Mouse (Mus musculus) liver, embryonic 14.5 days (tissue): ENCODE results near the gene Ntn4. TPM values are rescaled to one million over a fixed set of nuclear protein-coding genes. Genes with fewer than 3 reads are reported as not detected.

ENCODE experiments used
- ATAC-seq: fragments of 200-750 bp; cut with Nextera tagmentation; 2 replicates; pipeline ENCODE4 v1.8.0; 2017; ENCODE audit warnings: moderate number of reproducible peaks, mild to moderate bottlenecking, moderate library complexity; ENCODE audit not compliant: insufficient read depth
- DNase-seq, 3 experiments: peaks; one replicate each; pipeline ENCODE4 v3.0.0-alpha.2; 2012 to 2013; ENCODE audit warnings: low read depth in 3 of 3, low spot score in 3 of 3
- H3K27ac ChIP-seq: fragments of 300-500 bp; sonication (generic); 2 replicates; pipeline ENCODE4 v1.5.1; 2014; ENCODE audit warnings: moderate library complexity, mild to moderate bottlenecking, control low read depth, inconsistent platforms
- H3K27me3 ChIP-seq: fragments of 300-500 bp; sonication (generic); 2 replicates; pipeline ENCODE4 v1.6.1; 2014; ENCODE audit warnings: mild to moderate bottlenecking, low read length, moderate library complexity; ENCODE audit not compliant: control insufficient read depth, insufficient read depth
- H3K36me3 ChIP-seq: fragments of 300-500 bp; sonication (generic); replicated peaks from 2 replicates; pipeline ENCODE4 v1.6.1; 2014; ENCODE audit warnings: low read depth; ENCODE audit not compliant: control insufficient read depth, insufficient read depth
- H3K4me1 ChIP-seq, 2 experiments: fragments of 200-500 bp in 1 of 2; fragments of 300-500 bp in 1 of 2; sonication (generic) in 1 of 2; replicated peaks; 2 replicates each; pipeline ENCODE4 v1.6.1; 2012 to 2014; ENCODE audit warnings: antibody characterized with exemption in 1 of 2, inconsistent platforms in 1 of 2, low read length in 1 of 2; ENCODE audit not compliant: control insufficient read depth in 2 of 2, insufficient read depth in 2 of 2
- H3K4me2 ChIP-seq: fragments of 300-500 bp; sonication (generic); 2 replicates; pipeline ENCODE4 v1.6.1; 2014; ENCODE audit warnings: low read depth, mild to moderate bottlenecking, control low read depth, moderate library complexity
- H3K4me3 ChIP-seq, 2 experiments: fragments of 200-500 bp in 1 of 2; fragments of 300-500 bp in 1 of 2; sonication (generic) in 1 of 2; 2 replicates each; pipeline ENCODE4 v1.5.1; 2012 to 2014; ENCODE audit warnings: low read depth in 2 of 2, low read length in 2 of 2, mild to moderate bottlenecking in 2 of 2, control low read depth in 1 of 2, inconsistent platforms in 1 of 2, moderate library complexity in 1 of 2; ENCODE audit not compliant: insufficient read depth in 1 of 2
- H3K9ac ChIP-seq: fragments of 300-500 bp; sonication (generic); replicated peaks from 2 replicates; pipeline ENCODE4 v1.6.1; 2014; ENCODE audit warnings: mild to moderate bottlenecking, control low read depth, moderate library complexity
- H3K9me3 ChIP-seq: fragments of 300-500 bp; sonication (generic); 2 replicates; pipeline ENCODE4 v1.6.1; 2016; ENCODE audit warnings: low read length, mixed read lengths; ENCODE audit not compliant: control insufficient read depth
- CTCF ChIP-seq: IDR thresholded peaks from 2 replicates; pipeline ENCODE4 v1.5.1; 2016; ENCODE audit warnings: antibody characterized with exemption, low read depth, control low read depth
- EP300 ChIP-seq: IDR thresholded peaks from 2 replicates; pipeline ENCODE4 v1.6.1; 2016; ENCODE audit warnings: antibody characterized with exemption, low read depth
- WGBS: fragments of 180-500 bp; shearing (Covaris S2); extraction: QIAGEN DNeasy Blood & Tissue Kit; methylation state at CpG from one replicate; pipeline ENCODE4 v1.1.7; 2014; ENCODE audit not compliant: insufficient replicate concordance; 5-methylcytosine and 5-hydroxymethylcytosine counted together
- polyA plus RNA-seq, 2 experiments: library from polyadenylated mRNA; depleted of rRNA in 1 of 2; stranded (reverse) in 1 of 2; unstranded in 1 of 2; fragments of >200 nt; fragmentation: Nextera tagmentation in 1 of 2; extraction: Ambion mirVana in 1 of 2; gene quantifications; 2 replicates each; pipeline versions ENCODE4 v1.2.1 to v1.2.3; 2012 to 2014

Gene Ntn4
- polyA plus RNA-seq, 2 experiments: 0.11 to 0.52 TPM

- DNase-seq: no peak
- ATAC-seq: no peak
- no peak for TF ChIP-seq CTCF
- no peak for TF ChIP-seq EP300
- H3K27ac ChIP-seq: no peak overlapping the region
- H3K9me3 ChIP-seq: no peaks in the 10 kb centered on the region
- H3K4me3 ChIP-seq: no peak overlapping the region
- H3K27me3 ChIP-seq: no peaks in the 10 kb centered on the region
- WGBS: 55% methylated on average over 2 of the region's 2 CpGs
- H3K9ac ChIP-seq: no peak overlapping the region
- H3K4me2 ChIP-seq: no peak overlapping the region
- H3K4me1 ChIP-seq: peaks cover 3 to 6% of the 10 kb centered on the region in 2 experiments
- no peaks in the 10 kb centered on the region for H3K36me3 ChIP-seq
Measured at GRCm38 (mm10) chr10:93653322-93653721, 12.8 kb downstream of the Ntn4 start.

- 68% methylated on average over 15 of the region's 15 CpGs for WGBS
- Histone ChIP-seq H3K36me3 (no peaks in the 10 kb centered on the region), H3K4me1 (no peaks in the 10 kb centered on the region), H3K4me3 (no peak overlapping the region), H3K4me2 (no peak overlapping the region), H3K27ac (no peak overlapping the region), H3K9me3 (no peaks in the 10 kb centered on the region), H3K9ac (no peak overlapping the region), H3K27me3 (no peaks in the 10 kb centered on the region)
- no peak for DNase-seq
- peak; percentile 27 for TF ChIP-seq CTCF
- no peak for TF ChIP-seq EP300
- ATAC-seq: no peak
Measured at GRCm38 (mm10) chr10:93655428-93655827, 14.9 kb downstream of the Ntn4 start.

GRCm38 (mm10) chr10:93659792-93660191 is 19.3 kb downstream of the Ntn4 start:
- 59% methylated on average over 1 of the region's 1 CpGs for WGBS
- ATAC-seq (no peak), DNase-seq (no peak)
- TF ChIP-seq EP300: no peak
- TF ChIP-seq CTCF: no peak
- Histone ChIP-seq H3K36me3 (no peaks in the 10 kb centered on the region), H3K4me3 (no peak overlapping the region), H3K4me1 (no peaks in the 10 kb centered on the region; a peak in 1 of 4 replicates), H3K27me3 (no peaks in the 10 kb centered on the region), H3K27ac (no peak overlapping the region), H3K4me2 (no peak overlapping the region), H3K9ac (no peak overlapping the region), H3K9me3 (no peaks in the 10 kb centered on the region)

GRCm38 (mm10) chr10:93661348-93661991 is 21.0 kb downstream of the Ntn4 start:
- H3K27ac ChIP-seq: no peak overlapping the region
- WGBS: 76% methylated on average over 6 of the region's 6 CpGs
- ATAC-seq (no peak), DNase-seq (no peak)
- no peak overlapping the region for H3K4me3 ChIP-seq
- H3K36me3 ChIP-seq: no peaks in the 10 kb centered on the region
- H3K9ac ChIP-seq: no peak overlapping the region
- H3K27me3 ChIP-seq: no peaks in the 10 kb centered on the region
- H3K9me3 ChIP-seq: no peaks in the 10 kb centered on the region
- H3K4me2 ChIP-seq: no peak overlapping the region
- no peak for TF ChIP-seq CTCF
- TF ChIP-seq EP300: no peak
- peaks cover 10 to 12% of the 10 kb centered on the region in 2 experiments for H3K4me1 ChIP-seq

- H3K9me3 ChIP-seq: no peaks in the 10 kb centered on the region
- no peak overlapping the region for H3K4me3 ChIP-seq
- H3K4me2 ChIP-seq: no peak overlapping the region
- no peak for ATAC-seq
- 48% methylated on average over 5 of the region's 5 CpGs for WGBS
- H3K27ac ChIP-seq: no peak overlapping the region
- no peaks in the 10 kb centered on the region for H3K27me3 ChIP-seq
- no peak overlapping the region for H3K9ac ChIP-seq
- TF ChIP-seq EP300 (no peak), CTCF (no peak)
- no peaks in the 10 kb centered on the region for H3K36me3 ChIP-seq
- H3K4me1 ChIP-seq: peaks cover 16 to 17% of the 10 kb centered on the region in 2 experiments
- DNase-seq: no peak
Measured at GRCm38 (mm10) chr10:93662018-93662417, 21.5 kb downstream of the Ntn4 start.
